Mouse (Mus musculus) R1 (cell line): ENCODE results near the gene Gm10358.

ENCODE experiments used
- DNase-seq: peaks from one replicate; pipeline ENCODE4 v3.0.0-alpha.2; 2018; ENCODE audit warnings: low read depth, low spot score

Gene Gm10358

DNA sequence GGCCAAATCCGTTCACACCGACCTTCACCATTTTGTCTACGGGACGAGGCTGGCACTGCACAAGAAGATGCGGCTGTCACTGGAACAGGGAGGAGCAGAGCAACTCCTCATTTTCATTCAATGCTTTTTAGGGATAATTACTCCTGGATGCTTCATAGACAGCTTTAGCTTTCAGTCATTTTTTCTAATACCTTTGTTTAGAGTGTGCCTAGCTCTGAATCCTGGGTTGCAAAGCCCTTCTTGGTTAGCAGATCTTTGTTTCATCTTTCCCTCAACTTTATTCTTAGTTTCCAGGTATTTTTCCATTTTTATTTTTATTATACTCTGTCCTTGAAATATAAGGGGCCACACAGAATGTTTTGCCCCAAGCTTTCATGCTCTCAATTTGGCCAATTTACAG lies at the start of gene Gm10358:
Gene Gm10358, minus strand, starts transcription at position 101 of the 400 bp plus-strand sequence.
- DNase-seq, result no peak

- DNase-seq, result no peak
These were observed 42.0 kb upstream of the Gm10358 start, which contains the start of gene Iqcm for GRCm38 (mm10) chr8:75448394-75448793. Gene Iqcm (plus strand): TSS chr8:75448694.

DNA sequence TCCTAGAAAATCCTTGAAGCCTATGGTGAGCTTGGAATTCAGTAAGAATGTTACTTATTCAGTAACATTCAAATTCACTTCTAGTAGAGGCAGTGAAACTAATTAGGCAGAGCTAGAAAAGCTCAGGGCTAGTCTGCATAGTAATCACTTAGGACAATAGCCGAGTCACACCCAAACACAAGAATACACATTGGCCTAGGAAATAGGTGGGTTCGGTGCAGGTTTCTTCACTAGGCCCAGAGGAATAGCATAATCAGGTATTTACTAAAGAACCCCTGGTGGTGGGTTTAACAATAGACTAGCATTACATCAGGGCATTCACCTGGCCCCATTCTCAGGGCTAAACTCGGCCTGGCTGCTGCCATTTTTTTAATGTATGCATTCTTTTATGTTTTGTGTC lies 9.3 kb upstream of the Gm10358 start:
- DNase-seq, result peak; percentile 96

DNA sequence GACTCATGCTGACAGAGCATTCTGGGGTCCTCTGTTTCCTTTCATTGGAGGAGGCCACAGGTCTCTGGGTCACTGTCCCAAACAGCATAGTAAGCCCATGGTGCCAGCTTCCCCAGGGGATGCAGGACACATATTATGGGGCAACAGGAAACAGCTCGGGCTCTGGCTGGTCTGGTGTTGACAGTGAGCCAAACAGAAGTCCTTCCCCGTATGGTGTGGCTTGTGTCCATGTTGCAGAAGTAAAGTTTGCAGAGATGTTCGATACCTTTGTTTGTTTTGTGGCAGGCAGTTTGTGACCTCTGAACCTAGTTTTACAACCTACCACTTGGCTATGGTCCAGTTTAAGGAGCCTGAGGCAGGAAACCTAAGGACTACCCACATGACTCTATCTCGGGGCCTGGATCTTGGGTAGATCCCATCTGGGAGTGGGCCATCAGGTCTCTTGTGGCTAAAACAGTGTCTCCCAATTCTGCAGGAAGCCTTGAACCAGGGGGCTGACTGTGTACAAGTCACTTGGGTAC lies 21.6 kb downstream of the Gm10358 start:
- no peak for DNase-seq

DNA sequence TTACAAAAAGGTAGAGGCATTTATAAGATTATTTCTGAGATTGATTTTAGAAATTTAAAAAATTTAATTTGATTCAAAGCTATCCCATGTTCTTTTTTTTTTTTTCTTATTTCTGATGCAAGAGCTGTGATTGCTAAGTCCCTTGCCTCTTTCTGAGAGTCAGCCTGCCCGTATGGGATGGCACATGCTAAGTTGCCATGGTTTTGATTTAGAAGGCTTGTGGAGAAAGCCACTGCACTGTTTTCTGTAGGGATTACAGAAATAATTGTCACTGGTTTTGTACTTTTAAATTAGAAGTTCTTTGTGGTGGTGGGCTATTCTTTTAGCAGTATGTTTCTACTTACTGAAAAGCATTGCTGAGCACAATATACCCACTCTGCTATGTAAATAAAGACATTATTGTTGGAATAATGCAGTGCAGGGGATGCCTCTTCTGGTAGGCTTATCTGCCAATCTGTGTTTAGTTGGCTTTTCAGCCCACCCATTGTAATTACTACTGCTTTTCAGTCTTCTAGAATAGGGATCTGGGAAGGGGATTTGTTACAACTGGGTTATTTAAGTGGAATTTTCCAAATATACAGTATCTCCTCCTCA lies 30.8 kb downstream of the Gm10358 start:
- no peak for DNase-seq

DNA sequence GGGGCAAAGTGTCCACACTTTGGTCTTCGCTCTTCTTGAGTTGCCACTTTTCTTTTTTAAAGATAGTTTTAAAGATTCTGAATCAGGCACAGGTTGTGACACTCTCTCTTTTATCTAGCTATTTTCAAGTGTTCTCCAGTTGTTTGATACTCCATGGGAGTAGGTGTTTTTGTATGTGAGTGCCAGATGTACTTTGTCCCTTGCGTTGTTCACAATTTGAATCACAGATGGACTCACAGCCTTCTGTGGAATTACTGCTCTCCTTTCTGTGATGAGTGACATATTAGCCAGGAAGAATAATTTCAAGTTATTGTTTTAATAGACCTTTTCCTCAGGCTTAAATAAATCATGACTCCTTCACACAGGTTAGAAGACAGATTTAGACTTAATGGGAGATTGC lies 34.4 kb downstream of the Gm10358 start:
- DNase-seq, result no peak
